Mouse (Mus musculus) forebrain, embryonic 16.5 days (tissue): ENCODE results near the gene Usp15. TPM values are rescaled to one million over a fixed set of nuclear protein-coding genes. Genes with fewer than 3 reads are reported as not detected.
A peak's percentile ranks its signal among the peaks of the same experiment; 100 is the strongest.

Experiments
- ATAC-seq: fragments of 200-750 bp; cut with Nextera tagmentation; 2 replicates; pipeline ENCODE4 v1.8.0; 2017; ENCODE audit warnings: mild to moderate bottlenecking, moderate library complexity
- H3K27ac ChIP-seq: fragments of 300-500 bp; sonication (generic); 2 replicates; pipeline ENCODE4 v1.5.1; 2014; ENCODE audit warnings: low read length, control low read depth
- H3K27me3 ChIP-seq: fragments of 300-500 bp; sonication (generic); replicated peaks from 2 replicates; pipeline ENCODE4 v1.6.1; 2014; ENCODE audit warnings: low read length; ENCODE audit not compliant: control insufficient read depth, insufficient read depth
- H3K36me3 ChIP-seq: fragments of 300-500 bp; sonication (generic); 2 replicates; pipeline ENCODE4 v1.6.1; 2014; ENCODE audit not compliant: control insufficient read depth, insufficient read depth
- H3K4me1 ChIP-seq: fragments of 300-500 bp; sonication (generic); replicated peaks from 2 replicates; pipeline ENCODE4 v1.6.1; 2014; ENCODE audit warnings: low read length; ENCODE audit not compliant: control insufficient read depth, insufficient read depth
- H3K4me2 ChIP-seq: fragments of 300-500 bp; sonication (generic); 2 replicates; pipeline ENCODE4 v1.6.1; 2014; ENCODE audit warnings: mild to moderate bottlenecking, low read length, control low read depth
- H3K4me3 ChIP-seq: fragments of 300-500 bp; sonication (generic); replicated peaks from 2 replicates; pipeline ENCODE4 v1.5.1; 2014; ENCODE audit warnings: mild to moderate bottlenecking, low read length, control low read depth
- H3K9ac ChIP-seq: fragments of 300-500 bp; sonication (generic); replicated peaks from 2 replicates; pipeline ENCODE4 v1.6.1; 2014; ENCODE audit warnings: low read depth, low read length, control low read depth
- H3K9me3 ChIP-seq: fragments of 300-500 bp; sonication (generic); 2 replicates; pipeline ENCODE4 v1.6.1; 2016; ENCODE audit warnings: low read length; ENCODE audit not compliant: control insufficient read depth
- WGBS: fragments of 180-500 bp; shearing (Covaris S2); extraction: QIAGEN DNeasy Blood & Tissue Kit; methylation state at CpG from one replicate; pipeline ENCODE4 v1.1.7; 2014; 5-methylcytosine and 5-hydroxymethylcytosine counted together
- polyA plus RNA-seq: library from polyadenylated mRNA; unstranded; fragments of >200 nt; fragmentation: Nextera tagmentation; extraction: Ambion mirVana; gene quantifications from 2 replicates; pipeline ENCODE4 v1.2.1, GENCODE M21; 2015

Gene Usp15
- polyA plus RNA-seq, 1 experiment from 2014 or later: 78.2 TPM

- Histone ChIP-seq H3K27me3 (no peaks in the 10 kb centered on the region), H3K9ac (no peak overlapping the region), H3K4me3 (no peak overlapping the region), H3K9me3 (no peaks in the 10 kb centered on the region), H3K36me3 (no peaks in the 10 kb centered on the region), H3K4me1 (no peaks in the 10 kb centered on the region), H3K27ac (no peak overlapping the region), H3K4me2 (no peak overlapping the region)
- 93% methylated on average over 2 of the region's 2 CpGs for WGBS
- no peak for ATAC-seq
Observed at GRCm38 (mm10) chr10:123100584-123100983, 96.2 kb downstream of the Usp15 start.

- WGBS: 84% methylated on average over 7 of the region's 7 CpGs
- no peaks in the 10 kb centered on the region for H3K9me3 ChIP-seq
- no peak overlapping the region for H3K4me2 ChIP-seq
- H3K9ac ChIP-seq: no peak overlapping the region
- no peaks in the 10 kb centered on the region for H3K4me1 ChIP-seq
- no peaks in the 10 kb centered on the region for H3K36me3 ChIP-seq
- H3K4me3 ChIP-seq: no peak overlapping the region
- no peak overlapping the region for H3K27ac ChIP-seq
- no peak for ATAC-seq
- H3K27me3 ChIP-seq: no peaks in the 10 kb centered on the region
Observed at GRCm38 (mm10) chr10:123094504-123094903, 102.3 kb downstream of the Usp15 start.

GRCm38 (mm10) chr10:123092577-123092976 lies 104.2 kb downstream of the Usp15 start:
- WGBS: 88% methylated on average over 3 of the region's 3 CpGs

GRCm38 (mm10) chr10:123091737-123092136 lies 105.1 kb downstream of the Usp15 start:
- peak; percentile 72 for ATAC-seq
- H3K4me3 ChIP-seq: no peak overlapping the region
- WGBS: 36% methylated on average over 5 of the region's 5 CpGs

More at GRCm38 (mm10) chr10:123092577-123092976, 104.2 kb downstream of the Usp15 start:
- no peaks in the 10 kb centered on the region for H3K9me3 ChIP-seq
- H3K4me1 ChIP-seq: no peaks in the 10 kb centered on the region
- H3K36me3 ChIP-seq: no peaks in the 10 kb centered on the region
- H3K27me3 ChIP-seq: no peaks in the 10 kb centered on the region
- H3K4me2 ChIP-seq: no peak overlapping the region
- H3K27ac ChIP-seq: no peak overlapping the region
- H3K9ac ChIP-seq: no peak overlapping the region
- no peak overlapping the region for H3K4me3 ChIP-seq
- ATAC-seq: no peak

GRCm38 (mm10) chr10:123089425-123089930 lies 107.3 kb downstream of the Usp15 start:
- Histone ChIP-seq H3K9ac (no peak overlapping the region), H3K36me3 (no peaks in the 10 kb centered on the region), H3K4me2 (no peak overlapping the region), H3K27ac (no peak overlapping the region), H3K27me3 (no peaks in the 10 kb centered on the region), H3K4me3 (no peak overlapping the region), H3K9me3 (no peaks in the 10 kb centered on the region), H3K4me1 (peaks cover 3% of the 10 kb centered on the region)
- WGBS: 82% methylated on average over 12 of the region's 12 CpGs
- no peak for ATAC-seq

More at GRCm38 (mm10) chr10:123091737-123092136, 105.1 kb downstream of the Usp15 start:
- Histone ChIP-seq H3K27me3 (no peaks in the 10 kb centered on the region), H3K36me3 (no peaks in the 10 kb centered on the region), H3K4me1 (no peaks in the 10 kb centered on the region), H3K9ac (no peak overlapping the region), H3K9me3 (no peaks in the 10 kb centered on the region), H3K27ac (no peak overlapping the region), H3K4me2 (no peak overlapping the region)

GRCm38 (mm10) chr10:123086847-123087246 lies 109.9 kb downstream of the Usp15 start:
- no peak overlapping the region for H3K4me3 ChIP-seq
- no peak for ATAC-seq
- peaks cover 5% of the 10 kb centered on the region for H3K4me1 ChIP-seq
- no peak overlapping the region for H3K27ac ChIP-seq
- H3K4me2 ChIP-seq: no peak overlapping the region
- H3K27me3 ChIP-seq: no peaks in the 10 kb centered on the region
- 71% methylated on average over 2 of the region's 2 CpGs for WGBS
- no peak overlapping the region for H3K9ac ChIP-seq
- H3K36me3 ChIP-seq: no peaks in the 10 kb centered on the region
- no peaks in the 10 kb centered on the region for H3K9me3 ChIP-seq

- no peak overlapping the region for H3K4me2 ChIP-seq
- ATAC-seq: 0 out of 2 replicates have a peak, but pooled peaks have one; percentile 6
- no peak overlapping the region for H3K27ac ChIP-seq
Observed at GRCm38 (mm10) chr10:123084900-123085641, 111.7 kb downstream of the Usp15 start.

GRCm38 (mm10) chr10:123084307-123084706 lies 112.5 kb downstream of the Usp15 start:
- no peak overlapping the region for H3K4me3 ChIP-seq
- H3K27ac ChIP-seq: no peak overlapping the region
- no peaks in the 10 kb centered on the region for H3K27me3 ChIP-seq
- H3K9me3 ChIP-seq: no peaks in the 10 kb centered on the region
- peaks cover 5% of the 10 kb centered on the region for H3K4me1 ChIP-seq
- ATAC-seq: 0 out of 2 replicates have a peak, but pooled peaks have one; percentile 23
- WGBS: 51% methylated on average over 9 of the region's 9 CpGs
- no peak overlapping the region for H3K9ac ChIP-seq
- no peak overlapping the region for H3K4me2 ChIP-seq
- no peaks in the 10 kb centered on the region for H3K36me3 ChIP-seq

More at GRCm38 (mm10) chr10:123084900-123085641, 111.7 kb downstream of the Usp15 start:
- Histone ChIP-seq H3K4me3 (no peak overlapping the region), H3K9ac (no peak overlapping the region), H3K27me3 (no peaks in the 10 kb centered on the region), H3K36me3 (no peaks in the 10 kb centered on the region), H3K4me1 (peaks cover 5% of the 10 kb centered on the region), H3K9me3 (no peaks in the 10 kb centered on the region)
- WGBS: 63% methylated on average over 10 of the region's 10 CpGs

- no peaks in the 10 kb centered on the region for H3K36me3 ChIP-seq
- H3K27ac ChIP-seq: peak within 1 kb of the TSS; percentile 67
- under 1% methylated on average over 58 of the region's 58 CpGs for WGBS
- peak within 1 kb of the TSS; percentile 87 for H3K9ac ChIP-seq
- H3K4me1 ChIP-seq: peaks cover 14% of the 10 kb centered on the region
- peak within 1 kb of the TSS; percentile 68 for H3K4me3 ChIP-seq
- H3K9me3 ChIP-seq: no peaks in the 10 kb centered on the region
- ATAC-seq: peak; percentile 100
- H3K4me2 ChIP-seq: peak within 1 kb of the TSS; percentile 85
- no peaks in the 10 kb centered on the region for H3K27me3 ChIP-seq
Observed at GRCm38 (mm10) chr10:123076245-123077023, 120.4 kb downstream of the Usp15 start, which contains the start of gene Mon2. Mon2 (minus strand) TSS chr10:123076505.
